Mouse (Mus musculus): ENCODE measurements around the gene Irgq. TPM values are rescaled to one million over a fixed set of nuclear protein-coding genes. Genes with fewer than 3 reads are reported as not detected.
"Not testable (repeated sequence)": the region's sequence is repeated elsewhere in the genome, so short reads cannot be mapped to it uniquely, and the experiment has no call there.

The Irgq gene
- polyA plus RNA-seq (2014; fragmentation: Nextera tagmentation; extraction: Ambion mirVana) = 16.1 and 16.4 TPM in 2 replicates

- Histone ChIP-seq H3K4me2 (ENCODE audit: low read depth, low read length, severe bottlenecking) (peak within 1 kb of the TSS; percentile 90), H3K27me3 (ENCODE audit: control insufficient read depth, insufficient read depth, low read length) (peaks cover 16% of the 10 kb centered on the region), H3K4me1 (replicated peaks; ENCODE audit: control insufficient read depth, insufficient read depth, low read length) (peaks cover 13% of the 10 kb centered on the region), H3K4me3 (ENCODE audit: low read depth, low read length) (peak within 1 kb of the TSS; percentile 47), H3K36me3 (ENCODE audit: control insufficient read depth, insufficient read depth, low read length) (no peaks in the 10 kb centered on the region), H3K27ac (ENCODE audit: low read depth, low read length) (peak within 1 kb of the TSS; percentile 66), H3K9me3 (ENCODE audit: control insufficient read depth, low read length) (no peaks in the 10 kb centered on the region), H3K9ac (ENCODE audit: low read length) (peak within 1 kb of the TSS; percentile 91)
- DNase-seq (ENCODE audit: low spot score) = peak; percentile 99
- ATAC-seq (replicated peaks; ENCODE audit: low FRiP score) = peak; percentile 93
- WGBS = under 1% methylated on average over 44 of the region's 44 CpGs
Measured at GRCm38 (mm10) chr7:24530062-24530931, at the start of gene Irgq. Gene Irgq (plus strand): TSS chr7:24530689.

GRCm38 (mm10) chr7:24480986-24481473 lies 49.5 kb upstream of the Irgq start:
- peak; percentile 24 for ATAC-seq (replicated peaks; ENCODE audit: low FRiP score)
- 13% methylated on average over 14 of the region's 14 CpGs for WGBS
- peak overlapping the region; percentile 73 for H3K4me3 ChIP-seq (ENCODE audit: low read depth, low read length)
- no peaks in the 10 kb centered on the region for H3K36me3 ChIP-seq (ENCODE audit: control insufficient read depth, insufficient read depth, low read length)
- H3K27me3 ChIP-seq (ENCODE audit: control insufficient read depth, insufficient read depth, low read length) = no peaks in the 10 kb centered on the region; the same call in 1 of the 2 replicates
- H3K9ac ChIP-seq (ENCODE audit: low read length) = peak overlapping the region; percentile 82
- H3K9me3 ChIP-seq (ENCODE audit: control insufficient read depth, low read length) = no peaks in the 10 kb centered on the region
- no peak for DNase-seq (ENCODE audit: low spot score)
- H3K27ac ChIP-seq (ENCODE audit: low read depth, low read length) = no peak overlapping the region
- H3K4me1 ChIP-seq (replicated peaks; ENCODE audit: control insufficient read depth, insufficient read depth, low read length) = peaks cover 10% of the 10 kb centered on the region; the same call in 1 of the 2 replicates
- peak overlapping the region; percentile 83 for H3K4me2 ChIP-seq (ENCODE audit: low read depth, low read length, severe bottlenecking)

GRCm38 (mm10) chr7:24481474-24482207 lies 48.8 kb upstream of the Irgq start, which contains the start of gene Cadm4:
Gene Cadm4 (plus strand): TSS chr7:24482023.
- 1% methylated on average over 63 of the region's 83 CpGs for WGBS
- Histone ChIP-seq H3K9me3 (ENCODE audit: control insufficient read depth, low read length) (no peaks in the 10 kb centered on the region), H3K36me3 (ENCODE audit: control insufficient read depth, insufficient read depth, low read length) (no peaks in the 10 kb centered on the region), H3K4me2 (ENCODE audit: low read depth, low read length, severe bottlenecking) (peak within 1 kb of the TSS; percentile 83), H3K4me1 (replicated peaks; ENCODE audit: control insufficient read depth, insufficient read depth, low read length) (peaks cover 13% of the 10 kb centered on the region; the same call in 1 of the 2 replicates), H3K9ac (ENCODE audit: low read length) (peak within 1 kb of the TSS; percentile 82), H3K27ac (ENCODE audit: low read depth, low read length) (peak within 1 kb of the TSS; percentile 31; the same call in 1 of the 2 replicates), H3K27me3 (ENCODE audit: control insufficient read depth, insufficient read depth, low read length) (no peaks in the 10 kb centered on the region; the same call in 1 of the 2 replicates), H3K4me3 (ENCODE audit: low read depth, low read length) (peak within 1 kb of the TSS; percentile 73)
- DNase-seq (ENCODE audit: low spot score) (peak; percentile 97), ATAC-seq (replicated peaks; ENCODE audit: low FRiP score) (peak; percentile 87)

GRCm38 (mm10) chr7:24482208-24483020 lies 48.1 kb upstream of the Irgq start:
- H3K9me3 ChIP-seq (ENCODE audit: control insufficient read depth, low read length) = no peaks in the 10 kb centered on the region
- peaks cover 20% of the 10 kb centered on the region for H3K4me1 ChIP-seq (replicated peaks; ENCODE audit: control insufficient read depth, insufficient read depth, low read length)
- H3K36me3 ChIP-seq (ENCODE audit: control insufficient read depth, insufficient read depth, low read length) = no peaks in the 10 kb centered on the region
- DNase-seq (ENCODE audit: low spot score) = no peak
- peak; percentile 8; the same call in 1 of the 2 replicates for ATAC-seq (replicated peaks; ENCODE audit: low FRiP score)
- WGBS = 2% methylated on average over 13 of the region's 38 CpGs
- H3K9ac ChIP-seq (ENCODE audit: low read length) = peak overlapping the region; percentile 82
- peak overlapping the region; percentile 73 for H3K4me3 ChIP-seq (ENCODE audit: low read depth, low read length)
- H3K27ac ChIP-seq (ENCODE audit: low read depth, low read length) = peak overlapping the region; percentile 31; the same call in 1 of the 2 replicates
- peak overlapping the region; percentile 83 for H3K4me2 ChIP-seq (ENCODE audit: low read depth, low read length, severe bottlenecking)
- H3K27me3 ChIP-seq (ENCODE audit: control insufficient read depth, insufficient read depth, low read length) = no peaks in the 10 kb centered on the region; the same call in 1 of the 2 replicates

- peaks cover 20% of the 10 kb centered on the region for H3K4me1 ChIP-seq (replicated peaks; ENCODE audit: control insufficient read depth, insufficient read depth, low read length)
- ATAC-seq (replicated peaks; ENCODE audit: low FRiP score); H3K27me3 ChIP-seq (ENCODE audit: control insufficient read depth, insufficient read depth, low read length); H3K9ac ChIP-seq (ENCODE audit: low read length); H3K36me3 ChIP-seq (ENCODE audit: control insufficient read depth, insufficient read depth, low read length); DNase-seq (ENCODE audit: low spot score); H3K9me3 ChIP-seq (ENCODE audit: control insufficient read depth, low read length); H3K27ac ChIP-seq (ENCODE audit: low read depth, low read length): not testable (repeated sequence)
- peak overlapping the region; percentile 73 for H3K4me3 ChIP-seq (ENCODE audit: low read depth, low read length)
- WGBS = 54% methylated on average over 6 of the region's 6 CpGs
- H3K4me2 ChIP-seq (ENCODE audit: low read depth, low read length, severe bottlenecking) = peak overlapping the region; percentile 83
Measured at GRCm38 (mm10) chr7:24483291-24483690, 47.2 kb upstream of the Irgq start.

- Histone ChIP-seq H3K9me3 (ENCODE audit: control insufficient read depth, low read length) (no peaks in the 10 kb centered on the region), H3K4me3 (ENCODE audit: low read depth, low read length) (no peak overlapping the region), H3K4me2 (ENCODE audit: low read depth, low read length, severe bottlenecking) (no peak overlapping the region), H3K9ac (ENCODE audit: low read length) (peak overlapping the region; percentile 1; the same call in 1 of the 2 replicates), H3K36me3 (ENCODE audit: control insufficient read depth, insufficient read depth, low read length) (no peaks in the 10 kb centered on the region; the same call in 1 of the 2 replicates), H3K4me1 (replicated peaks; ENCODE audit: control insufficient read depth, insufficient read depth, low read length) (peaks cover 20% of the 10 kb centered on the region), H3K27me3 (ENCODE audit: control insufficient read depth, insufficient read depth, low read length) (no peaks in the 10 kb centered on the region; the same call in 1 of the 2 replicates), H3K27ac (ENCODE audit: low read depth, low read length) (no peak overlapping the region)
- WGBS = 84% methylated on average over 9 of the region's 9 CpGs
- no peak for ATAC-seq (replicated peaks; ENCODE audit: low FRiP score)
- DNase-seq (ENCODE audit: low spot score) = no peak
Measured at GRCm38 (mm10) chr7:24485481-24485880, 45.0 kb upstream of the Irgq start.

GRCm38 (mm10) chr7:24486654-24487130 lies 43.8 kb upstream of the Irgq start:
- Histone ChIP-seq H3K36me3 (ENCODE audit: control insufficient read depth, insufficient read depth, low read length) (no peaks in the 10 kb centered on the region; the same call in 1 of the 2 replicates), H3K4me1 (replicated peaks; ENCODE audit: control insufficient read depth, insufficient read depth, low read length) (peaks cover 16% of the 10 kb centered on the region), H3K27ac (ENCODE audit: low read depth, low read length) (peak overlapping the region; percentile 75; the same call in 1 of the 2 replicates), H3K4me2 (ENCODE audit: low read depth, low read length, severe bottlenecking) (peak overlapping the region; percentile 34; the same call in 1 of the 2 replicates), H3K4me3 (ENCODE audit: low read depth, low read length) (no peak overlapping the region), H3K9me3 (ENCODE audit: control insufficient read depth, low read length) (no peaks in the 10 kb centered on the region), H3K27me3 (ENCODE audit: control insufficient read depth, insufficient read depth, low read length) (no peaks in the 10 kb centered on the region), H3K9ac (ENCODE audit: low read length) (peak overlapping the region; percentile 49)
- whole genome bisulfite sequencing = 42% methylated on average over 9 of the region's 9 CpGs
- peak; percentile 71 for ATAC-seq (replicated peaks; ENCODE audit: low FRiP score)
- no peak for DNase-seq (ENCODE audit: low spot score)

All from forebrain, embryonic 11.5 days (tissue).